Mouse (Mus musculus) C2C12 (cell line): ENCODE results near the gene 3110009E18Rik. TPM values are rescaled to one million over a fixed set of nuclear protein-coding genes. Genes with fewer than 3 reads are reported as not detected.
A peak's percentile ranks its signal among the peaks of the same experiment; 100 is the strongest.
"Not testable (repeated sequence)": the region's sequence is repeated elsewhere in the genome, so short reads cannot be mapped to it uniquely, and the experiment has no call there.

Source experiments
- H3K27me3 ChIP-seq: one replicate; pipeline ENCODE4 v1.6.1; 2011; ENCODE audit not compliant: control insufficient read depth, insufficient read depth, insufficient read length
- H3K36me3 ChIP-seq: one replicate; pipeline ENCODE4 v1.6.1; 2011; ENCODE audit not compliant: control insufficient read depth, insufficient read depth
- H3K4me3 ChIP-seq: one replicate; pipeline ENCODE4 v1.5.1; 2011; ENCODE audit warnings: mild to moderate bottlenecking, control low read depth; ENCODE audit not compliant: poor library complexity, insufficient read depth, severe bottlenecking
- H3K79me2 ChIP-seq: one replicate; pipeline ENCODE4 v1.6.1; 2011; ENCODE audit not compliant: control insufficient read depth, insufficient read depth
- H3K79me3 ChIP-seq: one replicate; pipeline ENCODE4 v1.6.1; 2011; ENCODE audit warnings: low read depth, control low read depth
- H3ac ChIP-seq: one replicate; pipeline ENCODE3; 2011; ENCODE audit warnings: low read depth; ENCODE audit not compliant: control insufficient read depth, insufficient read length
- CEBPB ChIP-seq: IDR thresholded peaks from one replicate; pipeline ENCODE4 v1.6.1; 2011; ENCODE audit warnings: low read depth, mild to moderate bottlenecking, control low read depth, moderate library complexity
- CTCF ChIP-seq: IDR thresholded peaks from one replicate; pipeline ENCODE4 v1.5.1; 2011; ENCODE audit not compliant: control insufficient read depth, insufficient read depth, insufficient read length
- FOSL1 ChIP-seq: IDR thresholded peaks from one replicate; pipeline ENCODE4 v1.8.0; 2011; ENCODE audit warnings: mild to moderate bottlenecking, low read length; ENCODE audit not compliant: poor library complexity, insufficient read depth, severe bottlenecking
- MAX ChIP-seq: IDR thresholded peaks from one replicate; pipeline ENCODE4 v1.6.1; 2011; ENCODE audit warnings: mild to moderate bottlenecking, control low read depth
- MYOD1 ChIP-seq: IDR thresholded peaks from one replicate; pipeline ENCODE4 v1.6.1; 2011; ENCODE audit warnings: low read depth; ENCODE audit not compliant: control insufficient read depth, insufficient read length
- MYOG ChIP-seq: IDR thresholded peaks from one replicate; pipeline ENCODE4 v1.6.1; 2011; ENCODE audit not compliant: control insufficient read depth, insufficient read length; ENCODE audit errors: extremely low read depth
- USF1 ChIP-seq: IDR thresholded peaks from one replicate; pipeline ENCODE4 v1.6.1; 2011; ENCODE audit warnings: low read depth, mild to moderate bottlenecking, control low read depth, moderate library complexity
- polyA plus RNA-seq: library from polyadenylated mRNA; unstranded; fragments of >200 nt; fragmentation: generic; extraction: Trizol; gene quantifications from one replicate; pipeline ENCODE4 v1.2.1, GENCODE M21; 2012; ENCODE audit warnings: missing spikeins

Gene 3110009E18Rik
- polyA plus RNA-seq, 1 experiment = 19.8 TPM

DNA sequence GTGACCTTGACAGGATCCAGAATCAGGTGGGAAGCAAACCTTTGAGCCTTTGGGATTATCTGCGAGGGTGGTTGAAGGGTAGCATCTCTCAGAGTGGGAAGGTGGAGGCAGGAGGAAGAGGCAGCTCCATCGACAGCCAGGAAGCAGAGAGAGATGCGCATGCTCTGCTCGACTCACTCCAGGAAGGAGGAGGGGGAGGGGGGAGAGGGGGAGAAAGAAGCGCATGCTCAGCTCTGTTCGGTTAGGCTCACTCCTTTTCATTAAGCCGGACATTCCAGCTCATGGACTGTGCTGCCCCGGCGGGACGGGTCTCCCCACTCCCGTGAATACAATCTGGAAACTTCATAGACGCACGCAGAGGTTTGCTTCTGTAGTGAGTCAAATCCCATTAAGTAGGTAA, 34.3 kb upstream of the 3110009E18Rik start:
- no peak for TF ChIP-seq CEBPB
- TF ChIP-seq CTCF = no peak
- TF ChIP-seq USF1 = no peak
- TF ChIP-seq MYOG = no peak
- no peak for TF ChIP-seq MAX
- no peak for TF ChIP-seq MYOD1
- TF ChIP-seq FOSL1 = no peak
- no peak overlapping the region for H3K4me3 ChIP-seq
- H3K27me3 ChIP-seq = no peaks in the 10 kb centered on the region
- H3K79me2 ChIP-seq = no peaks in the 10 kb centered on the region
- no peaks in the 10 kb centered on the region for H3K36me3 ChIP-seq
- no peak overlapping the region for H3ac ChIP-seq
- no peaks in the 10 kb centered on the region for H3K79me3 ChIP-seq

DNA sequence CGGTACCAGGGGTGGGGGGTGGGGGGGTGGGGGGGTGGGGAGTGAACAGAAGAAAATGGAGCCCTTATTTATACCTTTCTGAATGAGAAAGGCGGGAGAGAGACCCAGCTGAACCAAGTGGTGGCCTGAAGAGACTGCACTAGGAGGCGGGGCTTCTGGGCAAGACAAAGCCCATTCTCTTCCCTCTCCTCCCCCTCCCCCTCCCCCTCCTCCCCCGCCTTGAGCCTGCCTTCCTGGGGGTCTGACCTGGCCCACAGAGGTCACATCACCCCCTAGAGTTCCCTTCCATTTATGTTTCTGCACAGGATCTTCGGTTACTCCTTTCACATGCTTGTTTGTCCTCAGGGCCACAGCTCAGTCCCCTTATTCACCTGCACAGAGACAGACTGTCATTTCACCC, 31.8 kb upstream of the 3110009E18Rik start:
- TF ChIP-seq MYOD1 = no peak
- no peak for TF ChIP-seq MAX
- no peak for TF ChIP-seq USF1
- TF ChIP-seq CEBPB = no peak
- TF ChIP-seq CTCF = no peak
- no peak for TF ChIP-seq FOSL1
- Histone ChIP-seq H3K79me3 (no peaks in the 10 kb centered on the region), H3K27me3 (no peaks in the 10 kb centered on the region), H3K4me3 (no peak overlapping the region), H3K79me2 (no peaks in the 10 kb centered on the region), H3K36me3 (no peaks in the 10 kb centered on the region), H3ac (no peak overlapping the region)

DNA sequence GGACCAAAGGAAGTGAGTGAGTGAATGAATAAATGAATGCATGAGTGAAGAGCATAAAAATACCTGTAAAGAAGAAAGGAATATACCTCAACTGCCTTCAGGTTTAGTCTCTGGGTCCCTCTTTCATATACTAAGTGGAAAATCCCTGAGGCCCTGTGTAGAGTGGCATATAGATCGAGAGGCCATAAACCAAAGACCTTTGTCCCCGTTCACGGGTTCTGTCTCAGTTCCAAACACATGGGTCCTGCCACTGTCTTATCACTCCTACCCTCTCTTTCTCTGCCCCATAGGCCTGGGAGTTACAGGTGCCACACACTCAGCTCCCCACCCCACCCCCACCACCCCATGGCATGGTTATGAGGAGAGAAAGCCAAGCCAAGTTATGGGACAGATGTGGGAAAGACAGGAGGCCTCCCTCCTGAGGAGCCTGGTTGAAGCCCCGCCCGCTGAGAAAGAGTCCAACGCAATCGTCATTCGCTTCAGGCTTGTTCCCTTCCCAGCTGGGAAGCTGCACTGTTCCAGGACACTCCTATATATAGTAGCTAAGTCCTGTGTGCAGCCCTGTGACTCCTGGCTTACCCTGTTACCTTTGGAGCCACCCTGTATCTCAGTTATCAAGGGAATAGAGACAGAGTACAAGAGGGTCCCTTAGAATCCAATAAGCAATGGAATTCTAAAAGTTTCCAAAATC, 30.0 kb upstream of the 3110009E18Rik start:
- Histone ChIP-seq H3ac (no peak overlapping the region), H3K79me3 (no peaks in the 10 kb centered on the region), H3K79me2 (no peaks in the 10 kb centered on the region), H3K36me3 (no peaks in the 10 kb centered on the region), H3K27me3 (no peaks in the 10 kb centered on the region), H3K4me3 (no peak overlapping the region)
- TF ChIP-seq FOSL1 = no peak

DNA sequence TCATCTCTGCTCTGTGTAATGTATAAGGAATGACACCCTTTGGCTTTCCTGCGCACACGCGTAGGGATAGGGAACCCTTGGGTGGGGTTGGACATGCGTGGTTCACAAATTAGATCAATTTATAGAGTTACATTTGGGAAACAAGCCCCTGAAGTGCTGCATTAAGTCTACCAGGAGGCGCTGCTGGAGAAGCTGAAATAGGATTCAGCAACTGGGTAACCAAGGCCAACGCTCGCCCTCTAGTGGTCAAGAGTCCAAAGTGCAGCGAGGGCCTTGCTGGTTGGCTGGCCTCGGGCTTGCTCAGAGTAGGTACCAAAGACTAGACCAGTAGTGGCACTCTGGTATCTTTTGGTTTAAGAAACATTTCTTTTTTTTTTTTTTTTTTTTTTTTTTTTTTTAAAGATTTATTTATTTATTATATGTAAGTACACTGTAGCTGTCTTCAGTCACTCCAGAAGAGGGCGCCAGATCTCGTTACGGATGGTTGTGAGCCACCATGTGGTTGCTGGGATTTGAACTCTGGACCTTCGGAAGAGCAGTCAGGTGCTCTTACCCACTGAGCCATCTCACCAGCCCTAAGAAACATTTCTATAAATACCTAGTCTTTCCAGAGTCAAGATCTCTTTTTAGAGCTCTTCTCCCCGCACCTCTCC, 27.4 kb upstream of the 3110009E18Rik start:
- not testable (repeated sequence) for H3K4me3 ChIP-seq, H3K79me2 ChIP-seq, H3K36me3 ChIP-seq, H3K27me3 ChIP-seq, H3K79me3 ChIP-seq, H3ac ChIP-seq
- peak; percentile 80 for TF ChIP-seq CTCF

DNA sequence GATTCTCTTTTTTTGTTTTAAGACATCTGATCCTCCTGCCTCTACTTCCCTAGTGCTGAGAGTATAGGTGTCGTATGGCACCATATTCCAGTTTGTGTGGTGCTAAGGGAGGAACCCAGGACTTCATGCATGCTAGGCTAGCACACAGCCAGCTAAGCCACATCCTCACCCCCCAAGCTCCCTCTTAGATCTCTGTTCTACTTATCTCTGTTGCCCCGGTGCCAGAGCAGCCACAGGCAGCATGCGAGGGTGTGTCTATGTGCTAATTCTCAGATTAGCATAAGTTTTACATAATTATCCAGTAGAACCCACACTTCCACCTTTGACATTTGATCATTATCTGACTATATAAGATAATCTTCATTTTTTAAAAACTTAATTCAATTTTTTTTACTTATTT, 26.1 kb upstream of the 3110009E18Rik start:
- H3K36me3 ChIP-seq = no peaks in the 10 kb centered on the region
- H3K27me3 ChIP-seq = no peaks in the 10 kb centered on the region
- H3K4me3 ChIP-seq = no peak overlapping the region
- no peaks in the 10 kb centered on the region for H3K79me2 ChIP-seq
- TF ChIP-seq MYOD1 = no peak
- no peak for TF ChIP-seq MYOG
- TF ChIP-seq MAX = no peak
- TF ChIP-seq CTCF = no peak
- no peak for TF ChIP-seq USF1
- no peak for TF ChIP-seq CEBPB
- no peak for TF ChIP-seq FOSL1
- H3ac ChIP-seq = no peak overlapping the region
- no peaks in the 10 kb centered on the region for H3K79me3 ChIP-seq

DNA sequence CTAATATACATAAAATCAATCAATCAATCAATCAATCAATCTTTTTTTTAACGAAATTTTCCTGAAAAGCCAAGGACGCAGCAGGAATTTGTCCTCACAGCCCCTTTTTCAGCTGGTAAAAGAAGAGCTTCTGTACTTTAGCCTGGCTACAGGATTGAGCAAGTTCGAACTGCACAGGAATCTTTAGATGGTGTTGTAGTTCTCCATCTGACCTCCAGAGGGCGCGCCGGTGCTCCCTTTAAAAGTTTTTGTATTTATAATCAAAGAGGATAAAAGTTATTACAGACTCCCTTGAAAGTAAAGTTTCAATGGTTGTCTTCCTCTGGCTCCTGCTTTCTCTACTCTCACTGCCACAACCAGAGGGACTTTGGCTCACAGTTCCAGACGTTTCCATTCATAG, 22.7 kb upstream of the 3110009E18Rik start:
- Histone ChIP-seq H3K27me3 (no peaks in the 10 kb centered on the region), H3K4me3 (no peak overlapping the region), H3K79me3 (no peaks in the 10 kb centered on the region), H3K79me2 (no peaks in the 10 kb centered on the region), H3K36me3 (no peaks in the 10 kb centered on the region), H3ac (no peak overlapping the region)
- TF ChIP-seq MYOD1 = no peak
- TF ChIP-seq MYOG = no peak
- no peak for TF ChIP-seq MAX
- TF ChIP-seq FOSL1 = no peak
- TF ChIP-seq USF1 = no peak
- no peak for TF ChIP-seq CEBPB
- TF ChIP-seq CTCF = no peak
